Mouse (Mus musculus) ES-Bruce4 (cell line): ENCODE results near the gene Olfr808. TPM values are rescaled to one million over a fixed set of nuclear protein-coding genes. Genes with fewer than 3 reads are reported as not detected.

Experiments used
- H3K27ac ChIP-seq: 2 replicates; pipeline ENCODE4 v1.5.1; 2012; ENCODE audit warnings: low read length, inconsistent platforms; ENCODE audit not compliant: insufficient read depth
- H3K27me3 ChIP-seq: 2 replicates; pipeline ENCODE4 v1.6.1; 2012; ENCODE audit warnings: mild to moderate bottlenecking, low read length, inconsistent platforms; ENCODE audit not compliant: control insufficient read depth, poor library complexity, insufficient read depth, severe bottlenecking
- H3K36me3 ChIP-seq: 2 replicates; pipeline ENCODE4 v1.6.1; 2012; ENCODE audit warnings: inconsistent platforms, mild to moderate bottlenecking, low read length, moderate library complexity; ENCODE audit not compliant: control insufficient read depth, poor library complexity, insufficient read depth, severe bottlenecking
- H3K4me1 ChIP-seq: one replicate; pipeline ENCODE4 v1.8.1; 2011; ENCODE audit warnings: low read length; ENCODE audit not compliant: control insufficient read depth, insufficient read depth
- H3K4me3 ChIP-seq: 2 replicates; pipeline ENCODE4 v1.5.1; 2011; ENCODE audit warnings: low read depth, mild to moderate bottlenecking, low read length
- H3K9ac ChIP-seq: 2 replicates; pipeline ENCODE4 v1.6.1; 2012; ENCODE audit warnings: low read depth, mild to moderate bottlenecking, inconsistent platforms; ENCODE audit not compliant: poor library complexity, severe bottlenecking
- H3K9me3 ChIP-seq: replicated peaks from 2 replicates; pipeline ENCODE4 v1.6.1; 2012; ENCODE audit warnings: mild to moderate bottlenecking, low read length, inconsistent platforms; ENCODE audit not compliant: control insufficient read depth, poor library complexity, insufficient read depth, severe bottlenecking
- CTCF ChIP-seq: IDR thresholded peaks from one replicate; pipeline ENCODE4 v1.8.1; 2011; ENCODE audit warnings: low read depth, low read length
- EP300 ChIP-seq: IDR thresholded peaks from 2 replicates; pipeline ENCODE4 v1.6.1; 2011; ENCODE audit warnings: low read depth, low read length; ENCODE audit not compliant: insufficient read depth
- POLR2A ChIP-seq: IDR thresholded peaks from one replicate; pipeline ENCODE4 v1.8.1; 2011; ENCODE audit warnings: low read length; ENCODE audit not compliant: insufficient read depth
- polyA plus RNA-seq: library from polyadenylated mRNA; stranded (reverse); fragments of >200 nt; gene quantifications from 2 replicates; pipeline ENCODE4 v1.2.4, GENCODE M21; 2011; ENCODE audit warnings: low read depth; ENCODE audit not compliant: missing spikeins, insufficient read depth, insufficient read length

Gene Olfr808
- polyA plus RNA-seq, result not detected in 2 replicates

DNA sequence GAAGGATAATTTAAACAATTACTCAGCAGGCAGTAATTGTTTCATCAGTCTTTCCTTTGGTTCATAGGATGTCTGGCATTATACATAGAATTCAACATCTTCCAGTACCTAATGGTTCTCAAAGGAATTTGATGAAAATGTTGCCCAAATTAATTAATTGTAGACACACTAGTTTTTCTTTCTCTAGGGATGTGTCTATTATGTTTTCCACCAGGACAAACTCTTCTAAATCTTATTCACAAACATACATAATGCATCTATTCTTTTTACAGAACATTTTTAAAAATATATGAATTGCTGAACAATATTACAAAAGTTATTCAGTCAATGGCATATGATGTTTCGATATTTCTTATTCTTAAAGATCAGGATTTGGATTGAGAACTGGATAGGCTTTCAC, at the start of gene Olfr808:
TSS of gene Olfr808 (plus strand) at position 301 of the 400 bp plus-strand sequence.
- Histone ChIP-seq H3K27me3 (no peaks in the 10 kb centered on the region), H3K9ac (no peak within 1 kb of the TSS), H3K4me1 (no peaks in the 10 kb centered on the region), H3K4me3 (no peak within 1 kb of the TSS), H3K36me3 (no peaks in the 10 kb centered on the region), H3K27ac (no peak within 1 kb of the TSS), H3K9me3 (no peaks in the 10 kb centered on the region)
- TF ChIP-seq CTCF, result no peak
- no peak for TF ChIP-seq EP300
- no peak for TF ChIP-seq POLR2A

DNA sequence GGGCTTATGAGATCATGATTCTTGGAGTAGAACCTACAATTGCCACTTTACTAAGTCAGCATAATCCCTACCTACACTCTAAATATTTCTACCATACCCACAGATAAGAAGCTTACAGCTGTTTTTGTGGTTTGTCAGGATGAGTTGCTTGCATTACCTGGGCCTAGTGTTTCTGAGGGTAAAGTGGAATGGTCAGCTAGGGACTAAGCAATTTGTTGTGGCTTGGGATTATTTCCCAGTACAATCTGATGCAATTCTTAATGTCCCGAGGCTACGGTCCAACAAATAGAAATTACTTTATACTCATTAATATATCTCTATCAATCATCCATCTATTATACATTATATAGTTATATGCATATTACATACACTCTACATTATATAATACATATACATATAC, 36.0 kb upstream of the Olfr808 start, which contains the start of gene Olfr805:
TSS of gene Olfr805 (minus strand) at position 101 of the 400 bp plus-strand sequence.
- H3K4me1 ChIP-seq, result no peaks in the 10 kb centered on the region
- TF ChIP-seq POLR2A (no peak), CTCF (no peak), EP300 (no peak)
- H3K27ac ChIP-seq, result no peak within 1 kb of the TSS
- no peaks in the 10 kb centered on the region for H3K9me3 ChIP-seq
- H3K4me3 ChIP-seq, result no peak within 1 kb of the TSS
- H3K9ac ChIP-seq, result no peak within 1 kb of the TSS
- no peaks in the 10 kb centered on the region for H3K27me3 ChIP-seq
- no peaks in the 10 kb centered on the region for H3K36me3 ChIP-seq

DNA sequence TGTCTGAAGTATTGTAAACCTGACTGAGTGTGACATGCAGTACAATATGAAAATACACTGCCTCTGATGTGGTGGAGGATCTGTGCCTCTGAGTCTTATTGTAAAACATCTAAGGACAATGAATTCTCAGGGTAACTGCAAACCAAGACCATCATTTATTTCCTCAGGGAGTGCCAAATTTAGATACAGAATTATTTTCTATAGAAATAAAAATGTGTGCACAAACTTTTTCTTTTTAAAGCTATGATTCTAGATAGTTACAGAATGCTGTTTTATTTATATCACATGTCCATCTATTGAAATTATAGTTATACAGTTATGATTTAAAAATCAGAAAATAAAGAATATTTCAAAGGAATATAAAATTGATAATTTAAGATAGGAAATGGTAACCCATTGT, 23.5 kb upstream of the Olfr808 start, which contains the start of gene Olfr806:
TSS of gene Olfr806 (minus strand) at position 101 of the 400 bp plus-strand sequence.
- Histone ChIP-seq H3K36me3 (no peaks in the 10 kb centered on the region), H3K4me1 (no peaks in the 10 kb centered on the region), H3K9ac (no peak within 1 kb of the TSS), H3K27me3 (no peaks in the 10 kb centered on the region), H3K4me3 (no peak within 1 kb of the TSS), H3K27ac (no peak within 1 kb of the TSS), H3K9me3 (no peaks in the 10 kb centered on the region)
- TF ChIP-seq EP300 (no peak), POLR2A (no peak), CTCF (no peak)

DNA sequence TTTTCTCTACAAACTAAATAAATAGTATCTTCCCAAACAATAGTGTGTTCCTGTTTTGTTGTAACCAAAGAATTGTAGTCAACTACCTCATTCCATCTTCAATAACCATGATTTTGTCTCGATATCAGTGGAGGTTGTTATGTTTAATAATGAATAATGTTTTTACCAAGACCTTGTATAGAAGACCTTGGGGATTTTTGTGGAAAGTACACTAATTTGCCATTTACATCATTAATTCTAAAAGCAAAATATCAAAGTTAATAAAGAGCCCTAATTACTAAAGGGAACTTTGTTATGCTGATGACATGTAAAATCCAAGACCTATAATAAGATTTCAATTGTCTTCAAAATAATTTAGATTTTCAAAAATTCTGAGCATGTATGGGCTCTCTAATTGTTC, 7.6 kb upstream of the Olfr808 start, which contains the start of gene Olfr807:
TSS of gene Olfr807 (minus strand) at position 101 of the 400 bp plus-strand sequence.
- Histone ChIP-seq H3K4me3 (no peak within 1 kb of the TSS), H3K9ac (no peak within 1 kb of the TSS), H3K27ac (no peak within 1 kb of the TSS), H3K27me3 (no peaks in the 10 kb centered on the region), H3K36me3 (no peaks in the 10 kb centered on the region), H3K9me3 (no peaks in the 10 kb centered on the region), H3K4me1 (no peaks in the 10 kb centered on the region)
- no peak for TF ChIP-seq CTCF
- no peak for TF ChIP-seq EP300

DNA sequence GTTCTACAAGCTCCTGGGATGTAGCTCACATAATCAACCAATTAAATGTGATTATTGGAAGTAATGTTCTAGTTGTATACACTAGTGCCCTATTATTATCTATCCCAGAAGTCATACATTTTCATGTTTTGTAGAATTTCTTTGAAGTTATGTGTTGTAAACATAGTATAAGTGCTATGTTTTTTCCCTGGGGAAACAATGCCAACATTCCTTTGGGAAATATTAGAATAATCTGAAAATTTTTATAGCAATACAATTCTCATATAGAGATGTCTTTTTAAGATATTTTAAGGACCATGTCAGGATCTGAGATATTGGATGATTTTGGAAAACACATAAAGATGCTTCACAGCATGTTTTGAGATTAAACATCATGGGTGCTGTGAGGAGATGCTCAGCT, 9.1 kb downstream of the Olfr808 start, which contains the start of gene Olfr809:
TSS of gene Olfr809 (plus strand) at position 301 of the 400 bp plus-strand sequence.
- H3K9me3 ChIP-seq, result no peaks in the 10 kb centered on the region
- no peak within 1 kb of the TSS for H3K4me3 ChIP-seq
- no peak for TF ChIP-seq CTCF
- TF ChIP-seq POLR2A, result no peak
- no peak for TF ChIP-seq EP300

DNA sequence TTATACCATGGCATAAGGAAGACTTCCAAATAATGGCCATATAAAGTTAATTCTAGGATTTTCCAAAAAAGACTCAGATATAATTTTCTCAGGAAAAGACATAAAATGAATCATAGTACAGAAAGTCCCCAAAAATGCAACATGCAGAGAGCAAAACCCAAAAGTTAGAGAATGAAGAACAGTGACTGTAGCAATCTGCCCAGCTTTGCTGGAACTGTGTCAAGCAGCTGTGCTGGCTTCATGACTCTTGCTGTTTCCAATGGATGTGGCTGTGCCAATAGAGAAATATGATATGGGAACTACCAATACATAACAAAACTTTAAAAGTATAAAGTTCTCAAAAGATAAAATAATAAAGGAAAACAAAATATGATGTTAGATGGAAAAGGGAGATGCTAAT, 12.8 kb downstream of the Olfr808 start:
- Histone ChIP-seq H3K9ac (no peak overlapping the region), H3K4me3 (no peak overlapping the region), H3K27ac (no peak overlapping the region), H3K27me3 (no peaks in the 10 kb centered on the region), H3K9me3 (no peaks in the 10 kb centered on the region), H3K36me3 (no peaks in the 10 kb centered on the region), H3K4me1 (no peaks in the 10 kb centered on the region)
- no peak for TF ChIP-seq EP300
- no peak for TF ChIP-seq CTCF
- no peak for TF ChIP-seq POLR2A

More for the DNA sequence above, 9.1 kb downstream of the Olfr808 start, which contains the start of gene Olfr809:
- Histone ChIP-seq H3K4me1 (no peaks in the 10 kb centered on the region), H3K27me3 (no peaks in the 10 kb centered on the region), H3K9ac (no peak within 1 kb of the TSS), H3K36me3 (no peaks in the 10 kb centered on the region), H3K27ac (no peak within 1 kb of the TSS)
